Mouse (Mus musculus) lung, postnatal 0 days (tissue): ENCODE results near the gene Adam30. TPM values are rescaled to one million over a fixed set of nuclear protein-coding genes. Genes with fewer than 3 reads are reported as not detected.

ENCODE experiments used
- ATAC-seq: fragments of 200-750 bp; cut with Nextera tagmentation; 2 replicates; pipeline ENCODE4 v1.8.0; 2017; ENCODE audit warnings: moderate library complexity
- DNase-seq: peaks from one replicate; pipeline ENCODE4 v3.0.0-alpha.2; 2016; ENCODE audit warnings: low spot score
- H3K27ac ChIP-seq: fragments of 300-500 bp; sonication (generic); 2 replicates; pipeline ENCODE4 v1.5.1; 2014; ENCODE audit warnings: antibody characterized with exemption, mild to moderate bottlenecking, low read length, mixed read lengths
- H3K27me3 ChIP-seq: fragments of 300-500 bp; sonication (generic); replicated peaks from 2 replicates; pipeline ENCODE4 v1.6.1; 2014; ENCODE audit warnings: low read length, mixed read lengths; ENCODE audit not compliant: insufficient read depth
- H3K36me3 ChIP-seq: fragments of 300-500 bp; sonication (generic); 2 replicates; pipeline ENCODE4 v1.6.1; 2014; ENCODE audit warnings: low read length, mixed read lengths; ENCODE audit not compliant: insufficient read depth
- H3K4me1 ChIP-seq: fragments of 300-500 bp; sonication (generic); 2 replicates; pipeline ENCODE4 v1.6.1; 2014; ENCODE audit warnings: antibody characterized with exemption, low read depth, low read length, mixed read lengths; ENCODE audit not compliant: insufficient read depth
- H3K4me2 ChIP-seq: fragments of 300-500 bp; sonication (generic); replicated peaks from 2 replicates; pipeline ENCODE4 v1.6.1; 2014; ENCODE audit warnings: low read depth, mild to moderate bottlenecking, low read length, moderate library complexity, mixed read lengths
- H3K4me3 ChIP-seq: fragments of 300-500 bp; sonication (generic); 2 replicates; pipeline ENCODE4 v1.5.1; 2014; ENCODE audit warnings: low read depth, low read length
- H3K9ac ChIP-seq: fragments of 300-500 bp; sonication (generic); replicated peaks from 2 replicates; pipeline ENCODE4 v1.6.1; 2014; ENCODE audit warnings: low read depth, mild to moderate bottlenecking
- H3K9me3 ChIP-seq: fragments of 300-500 bp; sonication (generic); 2 replicates; pipeline ENCODE4 v1.6.1; 2016; ENCODE audit warnings: low read length, mixed read lengths
- CTCF ChIP-seq: IDR thresholded peaks from 2 replicates; pipeline ENCODE4 v1.5.1; 2016; ENCODE audit warnings: antibody characterized with exemption, mild to moderate bottlenecking
- EP300 ChIP-seq: IDR thresholded peaks from 2 replicates; pipeline ENCODE4 v1.6.1; 2016; ENCODE audit warnings: antibody characterized with exemption, mild to moderate bottlenecking, control low read depth
- WGBS: fragments of 180-500 bp; shearing (Covaris S2); extraction: QIAGEN DNeasy Blood & Tissue Kit; methylation state at CpG from one replicate; pipeline ENCODE4 v1.1.7; 2014; 5-methylcytosine and 5-hydroxymethylcytosine counted together
- polyA plus RNA-seq: library from polyadenylated mRNA; unstranded; fragments of >200 nt; fragmentation: Nextera tagmentation; extraction: Ambion mirVana; gene quantifications from 2 replicates; pipeline ENCODE4 v1.2.1, GENCODE M21; 2015

The Adam30 gene
- polyA plus RNA-seq, 1 experiment from 2014 or later: not detected

DNA sequence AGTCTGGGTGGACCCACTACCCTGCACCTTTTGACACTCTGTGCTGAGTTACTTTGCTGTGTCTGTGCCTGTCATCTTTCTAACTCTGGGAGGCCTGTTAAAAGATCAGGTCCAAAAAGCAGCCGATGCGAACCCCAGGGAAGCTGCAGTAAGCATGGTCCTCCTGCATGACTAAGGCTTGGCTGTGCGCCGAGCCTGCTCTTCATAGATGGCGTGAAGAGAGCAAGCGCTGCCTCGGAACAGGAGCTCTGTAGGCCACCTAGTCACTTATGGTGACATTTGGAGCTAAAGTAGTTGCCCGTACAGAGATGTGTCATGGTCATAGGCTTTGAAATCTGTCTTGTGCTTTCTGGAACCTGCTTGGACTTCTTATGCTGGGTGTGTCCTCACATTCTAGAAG, 27.8 kb upstream of the Adam30 start:
- no peak overlapping the region for H3K4me3 ChIP-seq
- no peak overlapping the region for H3K27ac ChIP-seq
- H3K4me2 ChIP-seq: no peak overlapping the region
- DNase-seq (no peak), ATAC-seq (no peak)
- H3K4me1 ChIP-seq: no peaks in the 10 kb centered on the region
- H3K27me3 ChIP-seq: no peaks in the 10 kb centered on the region
- H3K9me3 ChIP-seq: no peaks in the 10 kb centered on the region
- H3K36me3 ChIP-seq: peaks cover 66% of the 10 kb centered on the region; the same call in 1 of the 2 replicates
- TF ChIP-seq EP300 (no peak), CTCF (no peak)
- H3K9ac ChIP-seq: no peak overlapping the region
- 89% methylated on average over 8 of the region's 8 CpGs for WGBS

DNA sequence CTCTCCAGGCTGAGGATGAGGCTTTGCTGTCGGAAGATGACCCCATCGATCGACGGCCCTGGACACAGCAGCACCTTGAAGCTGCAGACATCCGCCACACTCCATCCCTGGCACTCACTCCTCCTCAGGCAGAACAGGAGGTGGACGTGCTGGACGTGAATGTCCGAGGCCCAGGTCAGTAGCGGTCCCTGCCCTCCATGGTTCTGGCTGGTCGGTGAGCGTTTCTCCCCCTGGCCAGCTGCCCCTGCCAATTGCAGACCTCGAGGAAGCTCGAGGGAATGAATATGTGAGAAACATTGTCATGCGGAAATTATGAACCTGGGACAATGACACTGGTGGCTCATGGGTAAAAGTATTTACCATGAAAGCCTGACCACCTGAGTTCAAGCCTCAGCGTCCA, 19.0 kb upstream of the Adam30 start:
- peaks cover 80% of the 10 kb centered on the region for H3K36me3 ChIP-seq
- H3K4me2 ChIP-seq: no peak overlapping the region
- no peak overlapping the region for H3K9ac ChIP-seq
- no peak overlapping the region for H3K4me3 ChIP-seq
- no peak for DNase-seq
- no peaks in the 10 kb centered on the region for H3K27me3 ChIP-seq
- no peak for TF ChIP-seq EP300
- no peak for TF ChIP-seq CTCF
- H3K27ac ChIP-seq: no peak overlapping the region
- no peaks in the 10 kb centered on the region for H3K9me3 ChIP-seq
- WGBS: 93% methylated on average over 15 of the region's 15 CpGs
- H3K4me1 ChIP-seq: no peaks in the 10 kb centered on the region
- no peak for ATAC-seq

DNA sequence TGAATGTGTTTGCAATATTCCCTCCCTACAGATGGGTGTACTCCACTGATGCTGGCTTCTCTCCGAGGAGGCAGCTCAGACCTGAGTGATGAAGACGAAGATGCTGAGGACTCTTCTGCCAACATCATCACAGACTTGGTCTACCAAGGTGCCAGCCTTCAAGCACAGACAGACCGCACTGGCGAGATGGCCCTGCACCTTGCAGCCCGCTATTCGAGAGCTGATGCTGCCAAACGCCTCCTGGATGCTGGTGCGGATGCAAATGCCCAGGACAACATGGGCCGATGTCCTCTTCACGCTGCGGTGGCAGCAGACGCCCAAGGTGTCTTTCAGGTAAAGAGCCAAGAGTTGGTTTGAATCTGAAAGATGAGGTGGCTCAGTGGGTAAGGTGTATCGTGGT, 17.6 kb upstream of the Adam30 start:
- Histone ChIP-seq H3K4me2 (no peak overlapping the region), H3K27me3 (no peaks in the 10 kb centered on the region), H3K9ac (no peak overlapping the region), H3K36me3 (peaks cover 81% of the 10 kb centered on the region), H3K9me3 (no peaks in the 10 kb centered on the region), H3K4me1 (no peaks in the 10 kb centered on the region), H3K4me3 (no peak overlapping the region), H3K27ac (no peak overlapping the region)
- ATAC-seq (no peak), DNase-seq (no peak)
- 93% methylated on average over 13 of the region's 13 CpGs for WGBS
- TF ChIP-seq EP300 (no peak), CTCF (no peak)

DNA sequence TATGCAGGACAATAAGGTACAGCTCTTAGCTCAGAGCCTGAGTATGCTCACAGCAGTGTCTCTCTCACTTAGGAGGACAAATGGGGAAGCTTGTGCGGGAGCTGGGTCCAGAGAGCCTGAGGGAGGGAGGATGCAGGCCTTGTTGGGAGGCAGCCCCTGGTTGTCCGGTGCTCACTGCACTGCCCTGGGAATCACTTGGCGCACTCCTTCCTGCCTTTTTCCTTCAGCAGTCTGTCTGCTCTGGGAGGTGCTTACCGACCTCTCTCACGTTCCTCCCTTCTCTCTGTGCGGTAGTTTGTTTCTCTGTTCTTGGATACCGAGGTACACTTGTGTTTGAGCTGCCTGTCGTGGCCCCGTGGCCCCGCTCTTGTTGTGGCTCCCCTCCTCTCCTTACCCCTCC, 15.2 kb upstream of the Adam30 start:
- Histone ChIP-seq H3K4me3 (no peak overlapping the region), H3K9me3 (no peaks in the 10 kb centered on the region), H3K9ac (no peak overlapping the region), H3K36me3 (peaks cover 61% of the 10 kb centered on the region), H3K4me2 (no peak overlapping the region), H3K4me1 (no peaks in the 10 kb centered on the region), H3K27ac (no peak overlapping the region), H3K27me3 (no peaks in the 10 kb centered on the region)
- TF ChIP-seq CTCF: no peak
- TF ChIP-seq EP300: no peak
- DNase-seq (no peak), ATAC-seq (no peak)
- WGBS: 75% methylated on average over 10 of the region's 10 CpGs

DNA sequence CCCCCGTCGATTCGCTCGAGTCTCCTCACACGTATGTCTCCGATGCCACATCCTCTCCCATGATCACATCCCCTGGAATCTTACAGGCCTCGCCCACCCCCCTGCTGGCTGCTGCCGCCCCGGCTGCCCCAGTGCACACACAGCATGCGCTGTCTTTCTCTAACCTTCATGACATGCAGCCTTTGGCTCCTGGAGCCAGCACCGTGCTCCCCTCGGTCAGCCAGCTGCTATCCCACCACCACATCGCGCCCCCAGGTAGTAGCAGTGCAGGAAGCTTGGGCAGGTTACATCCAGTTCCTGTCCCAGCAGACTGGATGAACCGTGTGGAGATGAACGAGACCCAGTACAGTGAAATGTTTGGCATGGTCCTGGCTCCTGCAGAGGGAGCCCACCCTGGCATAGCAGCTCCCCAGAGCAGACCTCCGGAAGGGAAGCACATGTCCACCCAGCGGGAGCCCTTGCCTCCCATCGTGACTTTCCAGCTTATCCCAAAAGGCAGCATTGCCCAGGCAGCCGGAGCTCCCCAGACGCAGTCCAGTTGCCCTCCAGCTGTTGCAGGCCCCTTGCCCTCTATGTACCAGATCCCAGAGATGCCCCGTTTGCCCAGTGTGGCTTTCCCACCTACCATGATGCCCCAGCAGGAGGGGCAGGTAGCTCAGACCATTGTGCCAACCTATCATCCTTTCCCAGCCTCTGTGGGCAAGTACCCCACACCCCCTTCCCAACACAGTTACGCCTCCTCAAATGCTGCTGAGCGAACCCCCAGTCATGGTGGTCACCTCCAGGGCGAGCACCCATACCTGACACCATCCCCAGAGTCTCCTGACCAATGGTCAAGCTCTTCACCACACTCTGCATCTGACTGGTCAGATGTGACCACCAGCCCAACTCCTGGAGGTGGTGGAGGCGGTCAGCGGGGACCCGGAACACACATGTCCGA, 13.7 kb upstream of the Adam30 start:
- H3K4me1 ChIP-seq: no peaks in the 10 kb centered on the region
- H3K9ac ChIP-seq: no peak overlapping the region
- peaks cover 52% of the 10 kb centered on the region for H3K36me3 ChIP-seq
- no peaks in the 10 kb centered on the region for H3K27me3 ChIP-seq
- DNase-seq (no peak), ATAC-seq (no peak)
- no peaks in the 10 kb centered on the region for H3K9me3 ChIP-seq
- no peak overlapping the region for H3K27ac ChIP-seq
- TF ChIP-seq EP300 (no peak), CTCF (no peak)
- WGBS: 93% methylated on average over 29 of the region's 29 CpGs
- H3K4me2 ChIP-seq: no peak overlapping the region
- no peak overlapping the region for H3K4me3 ChIP-seq

DNA sequence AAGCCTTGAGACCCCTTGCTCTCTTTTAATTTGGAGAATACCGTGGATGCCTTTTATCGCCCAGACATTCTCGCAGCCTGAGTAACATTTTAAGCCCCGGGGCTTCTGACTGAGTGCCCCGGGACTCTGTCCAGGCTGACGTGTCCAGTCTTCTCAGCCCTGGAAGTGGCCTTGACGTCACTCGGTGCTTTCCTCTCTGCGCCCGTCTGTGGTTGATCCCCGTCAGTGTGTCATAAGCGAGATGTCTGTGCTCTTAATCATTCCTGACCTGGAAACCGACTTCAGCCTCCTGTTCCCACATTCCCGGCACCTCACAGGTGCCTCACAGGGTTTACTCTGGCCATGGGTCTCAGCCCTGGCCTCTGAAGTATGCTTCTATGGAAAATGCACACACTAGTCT, 12.7 kb upstream of the Adam30 start:
- peaks cover 46% of the 10 kb centered on the region for H3K36me3 ChIP-seq
- no peak overlapping the region for H3K9ac ChIP-seq
- no peaks in the 10 kb centered on the region for H3K9me3 ChIP-seq
- H3K27ac ChIP-seq: no peak overlapping the region
- no peak overlapping the region for H3K4me2 ChIP-seq
- no peaks in the 10 kb centered on the region for H3K4me1 ChIP-seq
- TF ChIP-seq EP300 (no peak), CTCF (no peak)
- H3K4me3 ChIP-seq: no peak overlapping the region
- DNase-seq (no peak), ATAC-seq (no peak)
- no peaks in the 10 kb centered on the region for H3K27me3 ChIP-seq
- 86% methylated on average over 14 of the region's 14 CpGs for WGBS
